Mouse (Mus musculus) lung, embryonic 15.5 days (tissue): ENCODE data around the gene Ephb1. TPM values are rescaled to one million over a fixed set of nuclear protein-coding genes. Genes with fewer than 3 reads are reported as not detected.
A peak's percentile ranks its signal among the peaks of the same experiment; 100 is the strongest.

Experiments
- ATAC-seq: fragments of 200-750 bp; cut with Nextera tagmentation; 2 replicates; pipeline ENCODE4 v1.8.0; 2017; ENCODE audit warnings: moderate number of reproducible peaks, borderline replicate concordance; ENCODE audit not compliant: low FRiP score, low TSS enrichment; ENCODE audit errors: extremely low read depth
- H3K27ac ChIP-seq: fragments of 300-500 bp; sonication (generic); 2 replicates; pipeline ENCODE4 v1.5.1; 2015; ENCODE audit warnings: moderate library complexity, mild to moderate bottlenecking, inconsistent platforms
- H3K27me3 ChIP-seq: fragments of 300-500 bp; sonication (generic); 2 replicates; pipeline ENCODE4 v1.6.1; 2015; ENCODE audit warnings: inconsistent platforms
- H3K36me3 ChIP-seq: fragments of 300-500 bp; sonication (generic); 2 replicates; pipeline ENCODE4 v1.6.1; 2015; ENCODE audit warnings: inconsistent platforms
- H3K4me1 ChIP-seq: fragments of 300-500 bp; sonication (generic); 2 replicates; pipeline ENCODE4 v1.6.1; 2015; ENCODE audit warnings: inconsistent platforms
- H3K4me2 ChIP-seq: fragments of 300-500 bp; sonication (generic); 2 replicates; pipeline ENCODE4 v1.6.1; 2015; ENCODE audit warnings: inconsistent platforms, mild to moderate bottlenecking, moderate library complexity
- H3K4me3 ChIP-seq: fragments of 300-500 bp; sonication (generic); 2 replicates; pipeline ENCODE4 v1.5.1; 2015; ENCODE audit warnings: mild to moderate bottlenecking, inconsistent platforms
- H3K9ac ChIP-seq: fragments of 300-500 bp; sonication (generic); 2 replicates; pipeline ENCODE4 v1.6.1; 2015; ENCODE audit warnings: inconsistent platforms
- H3K9me3 ChIP-seq: fragments of 300-500 bp; sonication (generic); 2 replicates; pipeline ENCODE4 v1.6.1; 2016; ENCODE audit warnings: inconsistent platforms
- WGBS: fragments of 180-500 bp; shearing (Covaris S2); methylation state at CpG from one replicate; pipeline ENCODE4 v1.1.7; 2015; 5-methylcytosine and 5-hydroxymethylcytosine counted together
- polyA plus RNA-seq: library from polyadenylated mRNA; unstranded; fragments of >200 nt; fragmentation: Nextera tagmentation; extraction: Ambion mirVana; gene quantifications from 2 replicates; pipeline ENCODE4 v1.2.1, GENCODE M21; 2015

The Ephb1 gene
- polyA plus RNA-seq, 1 experiment from 2014 or later = 1.8 TPM

DNA sequence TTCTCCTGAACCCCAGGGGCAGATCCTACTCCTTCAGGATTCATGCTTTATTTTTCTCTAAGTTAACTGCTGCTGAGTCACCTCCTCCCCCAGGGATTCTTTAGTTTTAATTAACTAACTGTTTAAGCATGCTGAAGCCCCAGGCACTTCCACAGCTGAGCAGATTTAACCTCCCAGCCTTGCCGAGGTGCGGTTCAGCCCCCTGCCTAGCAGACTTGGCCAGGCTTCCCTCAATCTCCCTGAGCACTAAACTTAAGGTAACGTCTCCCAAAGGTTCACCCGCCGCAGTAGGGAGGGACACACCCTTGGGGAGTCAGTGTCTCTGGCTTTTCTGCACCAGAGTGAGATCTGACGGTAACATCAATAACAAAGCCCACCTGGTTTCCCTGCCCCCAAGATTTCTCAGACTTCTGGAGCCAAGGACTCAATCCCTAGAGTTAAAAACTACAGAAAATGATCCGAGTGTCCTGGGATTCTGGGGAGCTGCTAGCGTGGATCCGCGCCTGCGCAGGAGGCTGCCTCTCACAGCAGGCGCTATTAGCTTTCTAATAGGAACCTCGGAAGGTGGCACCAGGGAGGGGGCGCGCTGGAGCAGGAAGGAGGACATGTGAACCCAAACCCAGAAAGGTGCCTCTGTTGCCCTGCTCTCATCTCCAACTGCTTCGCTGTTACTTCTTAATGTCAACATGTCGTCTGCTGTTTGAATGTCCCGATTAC, 87.0 kb downstream of the Ephb1 start:
- WGBS = 1% methylated on average over 18 of the region's 18 CpGs
- peak overlapping the region; percentile 59 for H3K4me2 ChIP-seq
- H3K36me3 ChIP-seq = no peaks in the 10 kb centered on the region
- peaks cover 10% of the 10 kb centered on the region; the same call in 1 of the 2 replicates for H3K4me1 ChIP-seq
- H3K9ac ChIP-seq = peak overlapping the region; percentile 27; the same call in 1 of the 2 replicates
- peak overlapping the region; percentile 29 for H3K4me3 ChIP-seq
- H3K9me3 ChIP-seq = no peaks in the 10 kb centered on the region
- ATAC-seq = 0 out of 2 replicates have a peak, but pooled peaks have one; percentile 55
- peaks cover under 1% of the 10 kb centered on the region; the same call in 1 of the 2 replicates for H3K27me3 ChIP-seq
- no peak overlapping the region for H3K27ac ChIP-seq

DNA sequence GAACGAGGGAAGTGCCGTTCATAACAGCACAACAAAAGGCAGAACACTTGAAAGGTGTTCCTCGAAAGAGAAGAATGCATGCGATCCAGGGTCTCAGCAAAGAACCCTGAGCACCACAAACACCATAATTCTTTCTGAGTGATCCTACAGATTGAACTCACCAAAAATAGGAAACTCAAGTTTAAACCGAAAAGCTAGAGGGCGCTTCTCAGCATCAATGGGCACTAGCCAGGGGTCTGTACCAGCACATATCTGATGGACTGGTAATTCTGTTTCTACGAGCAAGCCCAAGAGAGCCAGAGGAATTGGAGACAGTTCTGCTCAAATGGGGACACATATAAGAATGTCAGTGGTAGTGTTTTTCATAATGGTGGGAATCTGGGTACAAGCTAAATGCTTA, 90.7 kb downstream of the Ephb1 start:
- no peaks in the 10 kb centered on the region for H3K36me3 ChIP-seq
- no peak overlapping the region for H3K27ac ChIP-seq
- H3K9me3 ChIP-seq = no peaks in the 10 kb centered on the region
- 59% methylated on average over 7 of the region's 7 CpGs for WGBS
- H3K9ac ChIP-seq = no peak overlapping the region
- ATAC-seq = no peak
- no peak overlapping the region for H3K4me2 ChIP-seq
- H3K4me1 ChIP-seq = peaks cover 10% of the 10 kb centered on the region; the same call in 1 of the 2 replicates
- H3K27me3 ChIP-seq = peaks cover 12% of the 10 kb centered on the region; the same call in 1 of the 2 replicates
- H3K4me3 ChIP-seq = no peak overlapping the region

DNA sequence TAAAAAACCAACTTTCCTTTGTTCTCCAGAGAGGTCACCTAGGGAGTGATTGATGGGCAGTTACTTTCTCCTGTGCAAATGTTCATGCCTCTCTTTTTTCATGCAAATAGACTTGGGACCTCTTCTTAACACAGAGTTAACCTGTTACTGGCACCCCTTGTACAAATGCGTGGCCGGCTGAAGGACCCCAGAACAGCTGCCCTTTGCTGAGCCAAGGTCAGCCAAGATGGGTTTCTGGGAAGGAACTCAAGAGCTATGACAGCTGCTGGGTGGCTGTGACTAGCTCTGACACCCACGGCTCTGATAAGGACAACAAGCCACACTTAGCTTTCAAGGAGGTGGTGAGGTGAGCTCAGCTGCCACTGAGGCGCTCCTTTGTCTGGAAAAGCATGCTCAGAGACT, 92.4 kb downstream of the Ephb1 start:
- Histone ChIP-seq H3K27ac (no peak overlapping the region), H3K4me3 (no peak overlapping the region), H3K9ac (no peak overlapping the region), H3K4me1 (0 out of 2 replicates have a peak, but pooled peaks cover under 1% of the 10 kb centered on the region), H3K9me3 (no peaks in the 10 kb centered on the region), H3K4me2 (no peak overlapping the region), H3K36me3 (no peaks in the 10 kb centered on the region), H3K27me3 (peaks cover 12% of the 10 kb centered on the region; the same call in 1 of the 2 replicates)
- ATAC-seq = no peak
- WGBS = 6% methylated on average over 4 of the region's 4 CpGs

- no peaks in the 10 kb centered on the region for H3K9me3 ChIP-seq
- H3K4me1 ChIP-seq = no peaks in the 10 kb centered on the region
- H3K9ac ChIP-seq = no peak overlapping the region
- WGBS = 7% methylated on average over 9 of the region's 9 CpGs
- H3K27me3 ChIP-seq = peaks cover 12% of the 10 kb centered on the region; the same call in 1 of the 2 replicates
- no peak for ATAC-seq
- H3K27ac ChIP-seq = no peak overlapping the region
- no peaks in the 10 kb centered on the region for H3K36me3 ChIP-seq
- no peak overlapping the region for H3K4me3 ChIP-seq
- H3K4me2 ChIP-seq = no peak overlapping the region
These were observed 93.0 kb downstream of the Ephb1 start for GRCm38 (mm10) chr9:102261511-102261910.

DNA sequence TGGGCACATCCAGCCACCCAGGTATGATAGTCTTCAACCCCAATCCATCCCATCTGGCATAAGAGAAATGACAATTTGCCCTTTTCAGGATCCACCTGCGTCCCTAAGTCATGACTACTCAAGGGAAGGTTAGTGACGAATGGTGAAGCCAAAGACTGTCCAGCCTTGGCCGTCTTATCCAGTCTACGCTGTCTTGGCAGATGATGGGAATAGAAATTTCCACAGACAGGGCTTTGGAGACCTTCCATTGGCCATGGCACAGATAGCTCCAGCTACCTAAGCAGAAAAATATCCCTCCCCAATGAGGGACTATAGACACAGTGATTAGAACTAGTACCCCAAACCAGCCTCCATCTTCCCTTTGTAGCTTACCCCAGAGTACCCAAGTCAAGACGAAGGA, 98.1 kb downstream of the Ephb1 start:
- peaks cover 5% of the 10 kb centered on the region; the same call in 1 of the 2 replicates for H3K27me3 ChIP-seq
- no peaks in the 10 kb centered on the region for H3K4me1 ChIP-seq
- no peak overlapping the region for H3K4me2 ChIP-seq
- no peaks in the 10 kb centered on the region for H3K9me3 ChIP-seq
- H3K27ac ChIP-seq = no peak overlapping the region
- no peak overlapping the region for H3K4me3 ChIP-seq
- WGBS = 88% methylated on average over 5 of the region's 5 CpGs
- no peak overlapping the region for H3K9ac ChIP-seq
- no peaks in the 10 kb centered on the region for H3K36me3 ChIP-seq
- ATAC-seq = no peak

GRCm38 (mm10) chr9:102255803-102256202, 98.7 kb downstream of the Ephb1 start:
- Histone ChIP-seq H3K27me3 (peaks cover 2% of the 10 kb centered on the region; the same call in 1 of the 2 replicates), H3K9me3 (no peaks in the 10 kb centered on the region), H3K4me3 (no peak overlapping the region), H3K4me1 (no peaks in the 10 kb centered on the region), H3K9ac (no peak overlapping the region), H3K27ac (no peak overlapping the region), H3K4me2 (no peak overlapping the region), H3K36me3 (no peaks in the 10 kb centered on the region)
- WGBS = 82% methylated on average over 6 of the region's 6 CpGs
- ATAC-seq = no peak

GRCm38 (mm10) chr9:102249124-102249816, 105.2 kb downstream of the Ephb1 start:
- Histone ChIP-seq H3K4me1 (no peaks in the 10 kb centered on the region), H3K36me3 (no peaks in the 10 kb centered on the region), H3K9ac (no peak overlapping the region), H3K27me3 (no peaks in the 10 kb centered on the region), H3K9me3 (no peaks in the 10 kb centered on the region), H3K4me3 (no peak overlapping the region), H3K27ac (no peak overlapping the region), H3K4me2 (no peak overlapping the region)
- ATAC-seq = no peak
- WGBS = 27% methylated on average over 9 of the region's 9 CpGs

GRCm38 (mm10) chr9:102245551-102245950, 108.9 kb downstream of the Ephb1 start:
- no peaks in the 10 kb centered on the region for H3K9me3 ChIP-seq
- 71% methylated on average over 7 of the region's 7 CpGs for WGBS
- no peak overlapping the region for H3K4me3 ChIP-seq
- H3K9ac ChIP-seq = no peak overlapping the region
- no peaks in the 10 kb centered on the region for H3K27me3 ChIP-seq
- no peaks in the 10 kb centered on the region for H3K36me3 ChIP-seq
- H3K27ac ChIP-seq = no peak overlapping the region
- no peak for ATAC-seq
- no peak overlapping the region for H3K4me2 ChIP-seq
- H3K4me1 ChIP-seq = no peaks in the 10 kb centered on the region

DNA sequence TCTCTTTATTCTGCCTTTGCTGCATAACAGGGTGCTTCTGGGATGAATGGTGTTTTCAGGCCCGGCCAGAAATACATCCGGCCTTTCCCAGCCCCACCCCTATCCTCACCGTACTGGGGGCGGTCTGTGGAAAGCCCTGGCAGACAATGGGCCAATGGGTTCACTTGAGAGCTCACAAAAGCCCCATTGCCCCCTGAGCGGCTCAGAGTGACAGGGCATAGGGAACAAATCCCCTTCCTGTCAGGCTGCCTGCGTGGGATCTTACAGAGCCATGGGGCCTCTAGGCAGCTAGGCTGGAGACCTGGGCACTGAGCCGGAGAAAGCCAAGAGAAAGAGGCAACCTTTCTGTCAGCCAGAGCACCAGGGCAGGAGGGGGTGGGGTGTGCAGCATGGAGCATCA, 111.2 kb downstream of the Ephb1 start:
- H3K27me3 ChIP-seq = no peaks in the 10 kb centered on the region
- H3K4me1 ChIP-seq = no peaks in the 10 kb centered on the region
- no peaks in the 10 kb centered on the region for H3K36me3 ChIP-seq
- no peak overlapping the region for H3K4me2 ChIP-seq
- H3K4me3 ChIP-seq = no peak overlapping the region
- ATAC-seq = no peak
- WGBS = 34% methylated on average over 7 of the region's 7 CpGs
- no peak overlapping the region for H3K9ac ChIP-seq
- no peak overlapping the region for H3K27ac ChIP-seq
- no peaks in the 10 kb centered on the region for H3K9me3 ChIP-seq

GRCm38 (mm10) chr9:102241546-102241945, 112.9 kb downstream of the Ephb1 start:
- H3K36me3 ChIP-seq = no peaks in the 10 kb centered on the region
- no peak overlapping the region for H3K9ac ChIP-seq
- ATAC-seq = no peak
- no peak overlapping the region for H3K4me2 ChIP-seq
- WGBS = 44% methylated on average over 2 of the region's 2 CpGs
- H3K27ac ChIP-seq = no peak overlapping the region
- H3K27me3 ChIP-seq = no peaks in the 10 kb centered on the region
- H3K9me3 ChIP-seq = no peaks in the 10 kb centered on the region
- no peak overlapping the region for H3K4me3 ChIP-seq
- no peaks in the 10 kb centered on the region for H3K4me1 ChIP-seq

DNA sequence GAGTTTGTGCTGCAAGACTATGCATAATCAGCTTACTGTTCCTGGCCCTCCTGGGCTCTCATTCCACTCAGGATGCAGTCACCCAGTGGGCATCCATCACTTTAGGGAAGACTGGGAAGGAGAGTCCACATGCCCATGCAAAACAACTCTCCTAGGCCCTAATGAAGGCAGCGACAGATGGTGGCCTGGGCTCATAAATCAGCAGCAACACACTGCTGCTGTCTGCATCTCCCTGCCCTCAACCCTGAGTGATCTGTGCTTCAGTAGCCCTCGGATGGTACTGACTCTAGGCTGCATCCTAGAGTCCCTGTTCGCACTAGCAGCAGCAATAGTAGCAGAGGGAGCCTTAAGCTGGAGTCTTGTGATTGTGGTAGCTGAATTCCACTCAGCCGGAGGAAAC, 114.3 kb downstream of the Ephb1 start:
- no peaks in the 10 kb centered on the region for H3K9me3 ChIP-seq
- no peak overlapping the region for H3K9ac ChIP-seq
- no peak overlapping the region for H3K4me2 ChIP-seq
- no peak overlapping the region for H3K27ac ChIP-seq
- H3K4me3 ChIP-seq = no peak overlapping the region
- H3K36me3 ChIP-seq = no peaks in the 10 kb centered on the region
- 61% methylated on average over 4 of the region's 4 CpGs for WGBS
- H3K27me3 ChIP-seq = no peaks in the 10 kb centered on the region
- no peaks in the 10 kb centered on the region for H3K4me1 ChIP-seq
- ATAC-seq = no peak

DNA sequence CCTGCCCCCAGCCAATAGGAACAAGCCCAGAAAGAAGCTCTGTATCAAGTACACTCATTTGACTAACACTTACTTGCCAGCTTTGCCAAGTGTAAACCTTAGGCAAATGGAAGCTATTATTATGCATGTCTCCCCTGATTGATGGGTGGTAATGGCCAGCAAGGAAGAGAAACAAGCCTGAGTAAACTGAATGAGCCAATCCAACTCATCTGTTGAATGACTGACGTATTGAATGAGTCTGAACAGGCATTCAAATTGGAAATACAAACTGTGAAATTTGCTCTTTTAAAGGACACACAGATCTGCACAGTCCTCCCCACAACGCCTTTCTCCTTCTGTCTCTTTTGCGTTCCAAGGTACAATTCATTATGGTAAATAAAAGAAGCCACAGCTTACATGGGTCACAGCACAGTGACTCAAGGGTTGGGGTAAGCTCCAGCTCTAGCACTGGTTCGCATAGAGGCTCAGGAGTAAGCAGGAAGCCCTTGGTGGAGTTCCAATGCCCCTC, 119.0 kb downstream of the Ephb1 start:
- H3K4me1 ChIP-seq = no peaks in the 10 kb centered on the region
- H3K27me3 ChIP-seq = no peaks in the 10 kb centered on the region
- no peak overlapping the region for H3K4me2 ChIP-seq
- WGBS = 55% methylated on average over 4 of the region's 4 CpGs
- no peak overlapping the region for H3K27ac ChIP-seq
- no peak for ATAC-seq
- no peak overlapping the region for H3K4me3 ChIP-seq
- H3K9ac ChIP-seq = no peak overlapping the region
- H3K9me3 ChIP-seq = no peaks in the 10 kb centered on the region
- H3K36me3 ChIP-seq = no peaks in the 10 kb centered on the region
